Mouse (Mus musculus): Measurements from ENCODE around the gene Serinc3. TPM values are rescaled to one million over a fixed set of nuclear protein-coding genes. Genes with fewer than 3 reads are reported as not detected.
A peak's percentile ranks its signal among the peaks of the same experiment; 100 is the strongest.

Serinc3 gene
- polyA plus RNA-seq, 1 experiment from 2014 or later = 40.8 TPM

DNA sequence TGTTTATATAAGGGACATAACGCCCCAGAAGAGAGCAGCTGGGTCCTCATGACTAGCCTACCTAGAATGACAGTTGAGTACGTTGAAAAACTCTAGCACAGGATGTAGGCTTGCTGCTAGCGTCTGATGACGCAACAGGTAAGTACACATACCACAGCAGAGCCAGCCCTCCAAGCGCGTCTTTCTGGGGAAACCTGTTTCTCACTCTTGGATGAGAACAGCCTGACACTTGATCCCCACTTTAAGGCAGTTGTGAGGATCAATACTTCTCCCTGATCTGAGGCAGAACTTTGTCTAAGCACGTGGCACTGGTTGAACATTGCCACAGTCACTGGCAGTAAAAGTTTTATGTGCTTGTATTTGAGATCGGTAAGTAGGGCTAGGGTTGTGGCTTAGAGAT, 24.5 kb downstream of the Serinc3 start:
- Histone ChIP-seq H3K9ac (no peak overlapping the region), H3K36me3 (peaks cover 82% of the 10 kb centered on the region), H3K4me3 (replicated peaks) (no peak overlapping the region), H3K9me3 (replicated peaks) (no peaks in the 10 kb centered on the region), H3K4me1 (no peaks in the 10 kb centered on the region), H3K27me3 (no peaks in the 10 kb centered on the region), H3K4me2 (replicated peaks) (no peak overlapping the region), H3K27ac (replicated peaks) (no peak overlapping the region)
- ATAC-seq (ENCODE audit: insufficient number of reproducible peaks, low FRiP score, low TSS enrichment, low read depth) = no peak
- 69% methylated on average over 8 of the region's 8 CpGs for WGBS

GRCm38 (mm10) chr2:163617874-163618273, 27.1 kb downstream of the Serinc3 start:
- no peak for ATAC-seq (ENCODE audit: insufficient number of reproducible peaks, low FRiP score, low TSS enrichment, low read depth)
- WGBS = 85% methylated on average over 4 of the region's 4 CpGs

GRCm38 (mm10) chr2:163617232-163617863, 27.6 kb downstream of the Serinc3 start:
- 83% methylated on average over 3 of the region's 3 CpGs for WGBS
- Histone ChIP-seq H3K9me3 (replicated peaks) (no peaks in the 10 kb centered on the region), H3K27me3 (no peaks in the 10 kb centered on the region), H3K4me2 (replicated peaks) (no peak overlapping the region), H3K9ac (no peak overlapping the region), H3K4me1 (no peaks in the 10 kb centered on the region), H3K36me3 (peaks cover 90% of the 10 kb centered on the region), H3K27ac (replicated peaks) (no peak overlapping the region), H3K4me3 (replicated peaks) (no peak overlapping the region)
- no peak for ATAC-seq (ENCODE audit: insufficient number of reproducible peaks, low FRiP score, low TSS enrichment, low read depth)

More at GRCm38 (mm10) chr2:163617874-163618273, 27.1 kb downstream of the Serinc3 start:
- Histone ChIP-seq H3K27me3 (no peaks in the 10 kb centered on the region), H3K4me2 (replicated peaks) (no peak overlapping the region), H3K4me1 (no peaks in the 10 kb centered on the region), H3K9ac (no peak overlapping the region), H3K36me3 (peaks cover 91% of the 10 kb centered on the region), H3K9me3 (replicated peaks) (no peaks in the 10 kb centered on the region), H3K27ac (replicated peaks) (no peak overlapping the region), H3K4me3 (replicated peaks) (no peak overlapping the region)

GRCm38 (mm10) chr2:163616652-163617227, 28.2 kb downstream of the Serinc3 start:
- Histone ChIP-seq H3K4me3 (replicated peaks) (no peak overlapping the region), H3K9me3 (replicated peaks) (no peaks in the 10 kb centered on the region), H3K36me3 (peaks cover 91% of the 10 kb centered on the region), H3K27ac (replicated peaks) (no peak overlapping the region), H3K27me3 (no peaks in the 10 kb centered on the region), H3K4me2 (replicated peaks) (no peak overlapping the region), H3K4me1 (no peaks in the 10 kb centered on the region), H3K9ac (no peak overlapping the region)
- 84% methylated on average over 3 of the region's 3 CpGs for WGBS
- ATAC-seq (ENCODE audit: insufficient number of reproducible peaks, low FRiP score, low TSS enrichment, low read depth) = no peak

DNA sequence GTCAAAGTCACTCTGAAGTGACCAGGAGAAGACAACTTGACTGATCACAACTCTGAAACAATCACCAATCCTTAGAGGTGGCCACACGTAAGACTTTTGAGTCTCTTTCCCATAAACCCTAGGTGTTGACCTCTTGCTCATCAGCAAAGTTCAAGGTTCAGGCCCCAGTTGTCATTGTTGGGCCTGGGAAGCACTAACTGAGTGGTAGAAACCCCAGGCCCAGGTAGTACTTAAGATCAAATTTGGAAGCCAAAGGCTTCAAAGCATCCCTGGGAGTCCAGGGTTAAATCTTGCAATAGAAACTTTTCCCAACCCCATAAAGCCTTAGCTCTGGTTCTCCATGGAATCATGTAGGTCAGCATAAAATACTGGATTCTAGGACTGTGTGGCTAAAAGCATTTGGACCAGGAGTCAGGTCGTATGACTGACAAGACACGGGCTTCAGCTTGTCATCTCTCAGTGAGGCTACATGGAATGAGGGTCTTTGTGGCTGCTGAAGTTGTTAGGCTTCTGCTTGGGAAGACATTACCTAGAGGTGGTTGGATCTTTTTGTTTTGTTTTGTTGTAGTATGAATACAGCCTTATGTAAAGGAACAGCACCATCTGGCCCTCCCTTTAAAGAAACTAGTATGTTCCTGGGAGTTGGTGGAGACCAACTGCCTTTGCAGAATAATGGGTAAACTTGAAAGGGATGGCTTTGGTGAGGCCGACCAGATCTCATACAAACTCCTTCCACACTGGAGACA, 28.9 kb downstream of the Serinc3 start:
- no peak overlapping the region for H3K9ac ChIP-seq
- WGBS = 82% methylated on average over 4 of the region's 4 CpGs

GRCm38 (mm10) chr2:163615401-163615800, 29.5 kb downstream of the Serinc3 start:
- no peaks in the 10 kb centered on the region for H3K4me1 ChIP-seq
- H3K36me3 ChIP-seq = peaks cover 90% of the 10 kb centered on the region
- no peak overlapping the region for H3K4me2 ChIP-seq (replicated peaks)
- no peaks in the 10 kb centered on the region for H3K27me3 ChIP-seq
- 91% methylated on average over 9 of the region's 9 CpGs for WGBS
- no peak overlapping the region for H3K9ac ChIP-seq
- no peak for ATAC-seq (ENCODE audit: insufficient number of reproducible peaks, low FRiP score, low TSS enrichment, low read depth)
- no peaks in the 10 kb centered on the region for H3K9me3 ChIP-seq (replicated peaks)
- H3K27ac ChIP-seq (replicated peaks) = no peak overlapping the region
- no peak overlapping the region for H3K4me3 ChIP-seq (replicated peaks)

More for the DNA sequence above, 28.9 kb downstream of the Serinc3 start:
- no peaks in the 10 kb centered on the region for H3K4me1 ChIP-seq
- H3K4me2 ChIP-seq (replicated peaks) = no peak overlapping the region
- no peaks in the 10 kb centered on the region for H3K27me3 ChIP-seq
- peaks cover 90% of the 10 kb centered on the region for H3K36me3 ChIP-seq
- H3K27ac ChIP-seq (replicated peaks) = no peak overlapping the region
- H3K9me3 ChIP-seq (replicated peaks) = no peaks in the 10 kb centered on the region
- no peak overlapping the region for H3K4me3 ChIP-seq (replicated peaks)
- ATAC-seq (ENCODE audit: insufficient number of reproducible peaks, low FRiP score, low TSS enrichment, low read depth) = no peak

- H3K4me1 ChIP-seq = no peaks in the 10 kb centered on the region
- H3K4me3 ChIP-seq (replicated peaks) = no peak overlapping the region
- H3K27me3 ChIP-seq = no peaks in the 10 kb centered on the region
- no peak for ATAC-seq (ENCODE audit: insufficient number of reproducible peaks, low FRiP score, low TSS enrichment, low read depth)
- WGBS = 94% methylated on average over 4 of the region's 4 CpGs
- no peak overlapping the region for H3K9ac ChIP-seq
- no peak overlapping the region for H3K27ac ChIP-seq (replicated peaks)
- H3K36me3 ChIP-seq = peaks cover 88% of the 10 kb centered on the region
- no peak overlapping the region for H3K4me2 ChIP-seq (replicated peaks)
- H3K9me3 ChIP-seq (replicated peaks) = no peaks in the 10 kb centered on the region
Observed at GRCm38 (mm10) chr2:163613990-163614389, 30.9 kb downstream of the Serinc3 start.

GRCm38 (mm10) chr2:163613206-163613605, 31.7 kb downstream of the Serinc3 start:
- peaks cover 81% of the 10 kb centered on the region for H3K36me3 ChIP-seq
- no peak overlapping the region for H3K4me2 ChIP-seq (replicated peaks)
- no peaks in the 10 kb centered on the region for H3K27me3 ChIP-seq
- no peak for ATAC-seq (ENCODE audit: insufficient number of reproducible peaks, low FRiP score, low TSS enrichment, low read depth)
- no peaks in the 10 kb centered on the region for H3K4me1 ChIP-seq
- no peak overlapping the region for H3K4me3 ChIP-seq (replicated peaks)
- no peaks in the 10 kb centered on the region for H3K9me3 ChIP-seq (replicated peaks)
- WGBS = 94% methylated on average over 5 of the region's 5 CpGs
- no peak overlapping the region for H3K9ac ChIP-seq
- H3K27ac ChIP-seq (replicated peaks) = no peak overlapping the region

GRCm38 (mm10) chr2:163611176-163611575, 33.8 kb downstream of the Serinc3 start:
- H3K27me3 ChIP-seq = no peaks in the 10 kb centered on the region
- H3K27ac ChIP-seq (replicated peaks) = 0 out of 2 replicates have a peak overlapping the region, but pooled peaks have one; percentile 28
- H3K36me3 ChIP-seq = peaks cover 65% of the 10 kb centered on the region
- 63% methylated on average over 9 of the region's 9 CpGs for WGBS
- no peak overlapping the region for H3K4me3 ChIP-seq (replicated peaks)
- no peak overlapping the region for H3K9ac ChIP-seq
- ATAC-seq (ENCODE audit: insufficient number of reproducible peaks, low FRiP score, low TSS enrichment, low read depth) = no peak
- no peak overlapping the region for H3K4me2 ChIP-seq (replicated peaks)
- H3K4me1 ChIP-seq = no peaks in the 10 kb centered on the region
- H3K9me3 ChIP-seq (replicated peaks) = no peaks in the 10 kb centered on the region

- WGBS = 84% methylated on average over 12 of the region's 12 CpGs
- H3K9me3 ChIP-seq (replicated peaks) = no peaks in the 10 kb centered on the region
- 0 out of 2 replicates have a peak overlapping the region, but pooled peaks have one; percentile 7 for H3K27ac ChIP-seq (replicated peaks)
- H3K4me3 ChIP-seq (replicated peaks) = no peak overlapping the region
- H3K4me2 ChIP-seq (replicated peaks) = no peak overlapping the region
- H3K9ac ChIP-seq = no peak overlapping the region
- H3K36me3 ChIP-seq = peaks cover 50% of the 10 kb centered on the region
- H3K27me3 ChIP-seq = no peaks in the 10 kb centered on the region
- no peak for ATAC-seq (ENCODE audit: insufficient number of reproducible peaks, low FRiP score, low TSS enrichment, low read depth)
- no peaks in the 10 kb centered on the region for H3K4me1 ChIP-seq
Observed at GRCm38 (mm10) chr2:163609281-163609975, 35.5 kb downstream of the Serinc3 start.

GRCm38 (mm10) chr2:163608008-163608407, 36.9 kb downstream of the Serinc3 start:
- no peak overlapping the region for H3K27ac ChIP-seq (replicated peaks)
- H3K4me2 ChIP-seq (replicated peaks) = no peak overlapping the region
- H3K27me3 ChIP-seq = no peaks in the 10 kb centered on the region
- peaks cover 36% of the 10 kb centered on the region for H3K36me3 ChIP-seq
- WGBS = 70% methylated on average over 7 of the region's 7 CpGs
- no peaks in the 10 kb centered on the region for H3K9me3 ChIP-seq (replicated peaks)
- peaks cover 3% of the 10 kb centered on the region for H3K4me1 ChIP-seq
- H3K9ac ChIP-seq = 0 out of 2 replicates have a peak overlapping the region, but pooled peaks have one; percentile 0
- no peak for ATAC-seq (ENCODE audit: insufficient number of reproducible peaks, low FRiP score, low TSS enrichment, low read depth)
- no peak overlapping the region for H3K4me3 ChIP-seq (replicated peaks)

All from embryonic facial prominence, embryonic 15.5 days (tissue).